Mouse (Mus musculus): ENCODE data around the gene Ush2a.

DNA sequence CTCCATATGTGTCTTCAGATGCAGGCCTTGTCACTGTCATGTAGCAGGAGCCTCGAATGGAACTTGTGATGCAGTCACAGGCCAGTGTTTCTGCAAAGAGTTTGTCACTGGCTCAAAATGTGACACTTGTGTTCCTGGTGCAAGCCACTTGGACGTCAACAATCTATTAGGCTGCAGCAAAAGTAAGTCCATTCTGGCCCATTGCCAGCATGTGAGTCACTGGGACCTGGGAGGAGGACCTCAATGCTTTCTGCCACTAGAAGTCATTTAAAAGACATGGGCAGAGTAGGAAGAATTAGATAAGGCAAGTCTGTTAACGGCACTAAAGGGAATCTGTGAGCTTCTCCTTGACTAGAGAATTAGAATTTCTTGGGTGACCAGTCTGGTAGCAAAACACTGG, 168.9 kb downstream of the Ush2a start:
- TF ChIP-seq CTCF (IDR thresholded peaks at IDR 0.05; ENCODE audit: low read depth, low read length) (no peak), POLR2AphosphoS5 (IDR thresholded peaks at IDR 0.05; ENCODE audit: insufficient replicate concordance, low read depth, low read length) (no peak), GATA1 (IDR thresholded peaks at IDR 0.05; ENCODE audit: borderline replicate concordance, low read length) (no peak)
